20 mouse cellular contexts compared by ENCODE assay signal in genomic region chr1:151019273-151019890, GRCm38 (mm10). TPM values are rescaled to one million over a fixed set of nuclear protein-coding genes. Genes with fewer than 3 reads are reported as not detected.
DNase-seq lines count a peak whose midpoint lies in the region; ATAC-seq and TF ChIP-seq lines count a peak whose summit lies in the region.
"Had no signal": no experiment of that assay in that cellular context is flagged by ENCODE, and none has a peak within 500 bp of the region (broad histone marks: within the 10 kb centered on the region; RNA-seq: fewer than 3 reads in every experiment).

No protein-coding gene starts in this region.

- WGBS in embryonic facial prominence, embryonic 14.5 days: 70% methylated on average over 2 of the region's 2 CpGs
- WGBS in embryonic facial prominence, embryonic 10.5 days: 91% methylated on average over 2 of the region's 2 CpGs
- WGBS in hindbrain, embryonic 14.5 days: 59% methylated on average over 2 of the region's 2 CpGs
- WGBS in hindbrain, embryonic 12.5 days: 75% methylated on average over 2 of the region's 2 CpGs

- H3K36me3 ChIP-seq in embryonic facial prominence, embryonic 14.5 days (ENCODE audit: control insufficient read depth, insufficient read depth, low read length): no peaks in the 10 kb centered on the region
- H3K36me3 ChIP-seq in embryonic facial prominence, embryonic 10.5 days (replicated peaks): no peaks in the 10 kb centered on the region
- no peaks in the 10 kb centered on the region for H3K36me3 ChIP-seq in hindbrain, embryonic 14.5 days (replicated peaks; ENCODE audit: control insufficient read depth, insufficient read depth)
- no peaks in the 10 kb centered on the region for H3K36me3 ChIP-seq in hindbrain, embryonic 12.5 days
- H3K36me3 ChIP-seq: G1E; limb, embryonic 15.5 days; neural tube, embryonic 13.5 days had no signal

- no peak overlapping the region for H3K4me2 ChIP-seq in embryonic facial prominence, embryonic 14.5 days (ENCODE audit: low read depth, low read length)
- no peak overlapping the region for H3K4me2 ChIP-seq in hindbrain, embryonic 14.5 days (replicated peaks)
- no peak overlapping the region for H3K4me2 ChIP-seq in hindbrain, embryonic 12.5 days (replicated peaks)
- H3K4me2 ChIP-seq: limb, embryonic 15.5 days; neural tube, embryonic 13.5 days had no signal

- TF ChIP-seq CTCF in brain, embryonic 14.5 days (IDR thresholded peaks at IDR 0.05; ENCODE audit: borderline replicate concordance, extremely low read depth, insufficient read depth, insufficient read length): no peak

- no peak for ATAC-seq in embryonic facial prominence, embryonic 14.5 days (ENCODE audit: low read depth)
- peak; percentile 53; the same call in 1 of the 2 replicates for ATAC-seq in hindbrain, embryonic 14.5 days (ENCODE audit: low FRiP score)
- ATAC-seq in hindbrain, embryonic 12.5 days (ENCODE audit: low FRiP score): no peak
- ATAC-seq: activated CD4-positive, CD25-positive, alpha-beta regulatory T cell, adult 4 months had no signal

- no peaks in the 10 kb centered on the region for H3K4me1 ChIP-seq in embryonic facial prominence, embryonic 14.5 days (ENCODE audit: control insufficient read depth, insufficient read depth, low read length)
- H3K4me1 ChIP-seq in embryonic facial prominence, embryonic 10.5 days: no peaks in the 10 kb centered on the region
- no peaks in the 10 kb centered on the region for H3K4me1 ChIP-seq in hindbrain, embryonic 14.5 days (replicated peaks; ENCODE audit: control insufficient read depth, insufficient read depth, low read length)
- H3K4me1 ChIP-seq in hindbrain, embryonic 12.5 days: no peaks in the 10 kb centered on the region
- H3K4me1 ChIP-seq: limb, embryonic 15.5 days; neural tube, embryonic 13.5 days had no signal

- TF ChIP-seq POLR2A in brain, embryonic 14.5 days (IDR thresholded peaks at IDR 0.05; ENCODE audit: borderline replicate concordance, extremely low read depth, insufficient read depth, insufficient read length, poor library complexity, severe bottlenecking): no peak

- H3K4me3 ChIP-seq in embryonic facial prominence, embryonic 14.5 days (ENCODE audit: low read depth, low read length): no peak overlapping the region
- no peak overlapping the region for H3K4me3 ChIP-seq in embryonic facial prominence, embryonic 10.5 days
- no peak overlapping the region for H3K4me3 ChIP-seq in hindbrain, embryonic 14.5 days (replicated peaks; ENCODE audit: low read length)
- H3K4me3 ChIP-seq in hindbrain, embryonic 12.5 days: no peak overlapping the region
- H3K4me3 ChIP-seq: layer of hippocampus, adult 2 months; limb, embryonic 15.5 days; neural tube, embryonic 13.5 days had no signal

- no peak overlapping the region for H3K27ac ChIP-seq in embryonic facial prominence, embryonic 14.5 days (replicated peaks; ENCODE audit: low read depth, low read length)
- H3K27ac ChIP-seq in embryonic facial prominence, embryonic 10.5 days (replicated peaks): no peak overlapping the region
- H3K27ac ChIP-seq in hindbrain, embryonic 14.5 days: no peak overlapping the region
- no peak overlapping the region for H3K27ac ChIP-seq in hindbrain, embryonic 12.5 days
- H3K27ac ChIP-seq: layer of hippocampus, adult 2 months; limb, embryonic 15.5 days; neural tube, embryonic 13.5 days had no signal

- DNase-seq in embryonic facial prominence, embryonic 14.5 days (ENCODE audit: low spot score): peak; percentile 33
- no peak for DNase-seq in embryonic facial prominence, embryonic 10.5 days (ENCODE audit: low spot score)
- no peak for DNase-seq in hindbrain, embryonic 14.5 days (ENCODE audit: low spot score)
- DNase-seq in lung, postnatal 36 days: peak; percentile 20
- DNase-seq in lung, postnatal 14 days: no peak
- peak; percentile 62 for DNase-seq in brain, embryonic 14.5 days (ENCODE audit: low read depth)
- no peak for DNase-seq in frontal cortex, postnatal 36 days (ENCODE audit: low spot score in 2 of 2)
- DNase-seq: adrenal gland, postnatal 25 days; cerebellum, adult 18-20 months; gastrocnemius, postnatal 36 days; kidney, adult 18-20 months; kidney, postnatal 14 days; lung, adult 2 months; right cerebral cortex, adult 18-20 months had no signal

- H3K27me3 ChIP-seq in embryonic facial prominence, embryonic 14.5 days (replicated peaks; ENCODE audit: control insufficient read depth, insufficient read depth, low read length): no peaks in the 10 kb centered on the region
- H3K27me3 ChIP-seq in embryonic facial prominence, embryonic 10.5 days (replicated peaks; ENCODE audit: low read depth, poor library complexity, severe bottlenecking): no peaks in the 10 kb centered on the region
- no peaks in the 10 kb centered on the region for H3K27me3 ChIP-seq in hindbrain, embryonic 14.5 days (ENCODE audit: control insufficient read depth, insufficient read depth, low read length)
- H3K27me3 ChIP-seq in hindbrain, embryonic 12.5 days: no peaks in the 10 kb centered on the region
- H3K27me3 ChIP-seq: limb, embryonic 15.5 days; neural tube, embryonic 13.5 days had no signal

- no peak overlapping the region for H3K9ac ChIP-seq in embryonic facial prominence, embryonic 14.5 days (ENCODE audit: low read depth, low read length)
- no peak overlapping the region for H3K9ac ChIP-seq in hindbrain, embryonic 14.5 days
- no peak overlapping the region for H3K9ac ChIP-seq in hindbrain, embryonic 12.5 days
- H3K9ac ChIP-seq: limb, embryonic 15.5 days; neural tube, embryonic 13.5 days had no signal

- H3K9me3 ChIP-seq in embryonic facial prominence, embryonic 14.5 days (ENCODE audit: control insufficient read depth, low read length): no peaks in the 10 kb centered on the region
- no peaks in the 10 kb centered on the region for H3K9me3 ChIP-seq in embryonic facial prominence, embryonic 10.5 days
- H3K9me3 ChIP-seq in hindbrain, embryonic 14.5 days (ENCODE audit: control insufficient read depth, low read length): no peaks in the 10 kb centered on the region
- no peaks in the 10 kb centered on the region for H3K9me3 ChIP-seq in hindbrain, embryonic 12.5 days (replicated peaks)
- H3K9me3 ChIP-seq: G1E; limb, embryonic 15.5 days; neural tube, embryonic 13.5 days had no signal

RNA-seq across cellular contexts. Expression of gene Hmcn1, which starts 26.1 kb away (rescaled TPM):
- polyA plus RNA-seq in embryonic facial prominence, embryonic 14.5 days (2014; fragmentation: Nextera tagmentation; extraction: Ambion mirVana): 30.7 and 36.5 TPM in 2 replicates
- polyA plus RNA-seq in embryonic facial prominence, embryonic 10.5 days (2016; fragmentation: Nextera tagmentation; extraction: Ambion mirVana): 15.3 and 19.0 TPM in 2 replicates
- polyA plus RNA-seq in hindbrain, embryonic 14.5 days (2014; fragmentation: Nextera tagmentation; extraction: Ambion mirVana): 1.7 and 2.2 TPM in 2 replicates
- 11.8 and 14.0 TPM in 2 replicates for polyA plus RNA-seq in hindbrain, embryonic 12.5 days (2016; fragmentation: Nextera tagmentation; extraction: Ambion mirVana)
- polyA plus RNA-seq in brain, embryonic 14.5 days (2012; rRNA removed): 5.8 and 7.2 TPM in 2 replicates
- polyA plus RNA-seq: activated CD4-positive, CD25-positive, alpha-beta regulatory T cell, adult 4 months; G1E had no signal

Comparison
In these comparisons a context has a peak if more than half of its experiments do, and no peak if none do; other contexts are left out.
1. DNase-seq: peak in embryonic facial prominence, embryonic 14.5 days (single experiment), lung, postnatal 36 days (single experiment) and brain, embryonic 14.5 days (single experiment); none in embryonic facial prominence, embryonic 10.5 days (single experiment), hindbrain, embryonic 14.5 days (single experiment), lung, postnatal 14 days (single experiment) and frontal cortex, postnatal 36 days (0 of 2).